Mouse (Mus musculus) kidney, postnatal 25 days (tissue): ENCODE measurements around the gene Gm29609.

Source experiments
- DNase-seq, 2 experiments: peaks; one replicate each; pipeline ENCODE4 v3.0.0; 2021; ENCODE audit warnings: mixed read lengths in 2 of 2

The Gm29609 gene

GRCm38 (mm10) chr5:31197072-31197471 is 17.4 kb upstream of the Gm29609 start:
- no peak for DNase-seq

- no peak for DNase-seq
Observed at GRCm38 (mm10) chr5:31196207-31196606, 16.5 kb upstream of the Gm29609 start.

GRCm38 (mm10) chr5:31195671-31196070 is 16.0 kb upstream of the Gm29609 start:
- DNase-seq, result no peak

- DNase-seq, result no peak
Observed at GRCm38 (mm10) chr5:31194486-31195485, 15.1 kb upstream of the Gm29609 start.

GRCm38 (mm10) chr5:31193631-31194281 is 14.0 kb upstream of the Gm29609 start:
- no peak for DNase-seq

- DNase-seq, result peak; percentile 99 to 100
Observed at GRCm38 (mm10) chr5:31192939-31193630, 13.4 kb upstream of the Gm29609 start, which contains the start of the genes Snx17 and Eif2b4. Snx17 (plus strand) TSS chr5:31193227. Eif2b4 (minus strand) TSS chr5:31193430.

- DNase-seq, result peak; percentile 78 to 89
Observed at GRCm38 (mm10) chr5:31192045-31192938, 12.6 kb upstream of the Gm29609 start.

- no peak for DNase-seq
Observed at GRCm38 (mm10) chr5:31190201-31190600, 10.5 kb upstream of the Gm29609 start.

- no peak for DNase-seq
Observed at GRCm38 (mm10) chr5:31188223-31188840, 8.6 kb upstream of the Gm29609 start.

GRCm38 (mm10) chr5:31183678-31184077 is 4.0 kb upstream of the Gm29609 start:
- DNase-seq, result no peak

GRCm38 (mm10) chr5:31181183-31181770 is 1.6 kb upstream of the Gm29609 start:
- DNase-seq, result no peak

GRCm38 (mm10) chr5:31179301-31179765 is 378 bp downstream of the Gm29609 start:
- peak; percentile 36 to 76 for DNase-seq

GRCm38 (mm10) chr5:31168630-31169029 is 11.1 kb downstream of the Gm29609 start:
- DNase-seq, result no peak

GRCm38 (mm10) chr5:31164878-31165277 is 14.8 kb downstream of the Gm29609 start:
- DNase-seq, result no peak

GRCm38 (mm10) chr5:31162462-31162861 is 17.2 kb downstream of the Gm29609 start:
- DNase-seq, result no peak

- peak; percentile 90 to 96 for DNase-seq
Observed at GRCm38 (mm10) chr5:31154152-31154553, 25.6 kb downstream of the Gm29609 start, which contains the start of gene Mpv17. Mpv17 (minus strand) TSS chr5:31154251.

GRCm38 (mm10) chr5:31153516-31154151 is 26.1 kb downstream of the Gm29609 start:
- DNase-seq, result no peak

GRCm38 (mm10) chr5:31151746-31152145 is 28.0 kb downstream of the Gm29609 start:
- no peak for DNase-seq

- no peak for DNase-seq
Observed at GRCm38 (mm10) chr5:31149781-31150180, 29.9 kb downstream of the Gm29609 start.

GRCm38 (mm10) chr5:31138968-31139425 is 40.7 kb downstream of the Gm29609 start:
- no peak for DNase-seq
